Mouse (Mus musculus) limb, embryonic 11.5 days (tissue): ENCODE measurements at regions not wholly inside any gene's neighbourhood (a gene's known extent, or its start where the extent isn't known, plus 50 kb on each side); places are given as distances from the start of the nearest gene placed in this dataset.

Experiments
- ATAC-seq: fragments of 200-750 bp; cut with Nextera tagmentation; 2 replicates; pipeline ENCODE4 v1.8.0; 2017; ENCODE audit warnings: low read depth; ENCODE audit not compliant: insufficient number of reproducible peaks, low FRiP score, low TSS enrichment
- DNase-seq: peaks from one replicate; pipeline ENCODE4 v3.0.0-alpha.2; 2015; ENCODE audit warnings: low spot score
- H3K27ac ChIP-seq: fragments of 300-500 bp; sonication (generic); replicated peaks from 2 replicates; pipeline ENCODE4 v1.5.1; 2014; ENCODE audit warnings: low read depth, mild to moderate bottlenecking, low read length
- H3K27me3 ChIP-seq: fragments of 300-500 bp; sonication (generic); 2 replicates; pipeline ENCODE4 v1.6.1; 2014; ENCODE audit warnings: mild to moderate bottlenecking, low read length, mixed read lengths; ENCODE audit not compliant: control insufficient read depth, insufficient read depth
- H3K36me3 ChIP-seq: fragments of 300-500 bp; sonication (generic); 2 replicates; pipeline ENCODE4 v1.6.1; 2014; ENCODE audit warnings: mild to moderate bottlenecking, low read length, moderate library complexity, mixed read lengths; ENCODE audit not compliant: control insufficient read depth, insufficient read depth
- H3K4me1 ChIP-seq: fragments of 300-500 bp; sonication (generic); 2 replicates; pipeline ENCODE4 v1.6.1; 2014; ENCODE audit warnings: low read length, mixed read lengths; ENCODE audit not compliant: control insufficient read depth, insufficient read depth
- H3K4me2 ChIP-seq: fragments of 300-500 bp; sonication (generic); 2 replicates; pipeline ENCODE4 v1.6.1; 2014; ENCODE audit warnings: low read depth, mild to moderate bottlenecking, moderate library complexity; ENCODE audit not compliant: severe bottlenecking
- H3K4me3 ChIP-seq: fragments of 300-500 bp; sonication (generic); 2 replicates; pipeline ENCODE4 v1.5.1; 2014; ENCODE audit warnings: low read depth, low read length
- H3K9ac ChIP-seq: fragments of 300-500 bp; sonication (generic); 2 replicates; pipeline ENCODE4 v1.6.1; 2014; ENCODE audit warnings: mild to moderate bottlenecking, low read length
- H3K9me3 ChIP-seq: fragments of 300-500 bp; sonication (generic); 2 replicates; pipeline ENCODE4 v1.6.1; 2016; ENCODE audit warnings: low read length; ENCODE audit not compliant: control insufficient read depth
- WGBS: fragments of 180-500 bp; shearing (Covaris S2); extraction: QIAGEN DNeasy Blood & Tissue Kit; methylation state at CpG from one replicate; pipeline ENCODE4 v1.1.7; 2014; 5-methylcytosine and 5-hydroxymethylcytosine counted together

DNA sequence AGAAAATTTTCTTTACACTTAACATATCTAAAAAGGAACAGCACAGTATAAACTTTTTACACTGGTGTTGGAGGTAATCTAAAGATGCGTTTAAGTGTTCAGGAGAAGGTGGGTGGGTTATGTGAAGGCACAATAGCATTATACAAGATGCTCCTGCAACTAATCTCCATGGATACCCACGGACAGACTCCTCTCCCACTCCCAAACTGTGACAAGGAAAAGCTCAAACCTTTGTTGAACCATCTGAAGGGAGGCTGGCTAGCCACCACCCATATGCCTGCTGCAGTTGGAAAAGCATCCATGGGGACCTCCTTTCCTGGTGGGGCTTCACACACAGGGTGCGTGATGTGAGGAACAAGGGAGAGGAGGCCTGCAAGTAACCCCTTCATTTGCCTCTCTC is 141.7 kb upstream of the 4933402D24Rik start:
- H3K4me2 ChIP-seq: no peak overlapping the region
- DNase-seq: no peak
- no peaks in the 10 kb centered on the region for H3K27me3 ChIP-seq
- H3K36me3 ChIP-seq: no peaks in the 10 kb centered on the region
- no peak overlapping the region for H3K27ac ChIP-seq
- WGBS: 88% methylated on average over 3 of the region's 3 CpGs
- no peaks in the 10 kb centered on the region for H3K9me3 ChIP-seq
- ATAC-seq: no peak
- H3K9ac ChIP-seq: no peak overlapping the region
- H3K4me3 ChIP-seq: no peak overlapping the region
- H3K4me1 ChIP-seq: no peaks in the 10 kb centered on the region

DNA sequence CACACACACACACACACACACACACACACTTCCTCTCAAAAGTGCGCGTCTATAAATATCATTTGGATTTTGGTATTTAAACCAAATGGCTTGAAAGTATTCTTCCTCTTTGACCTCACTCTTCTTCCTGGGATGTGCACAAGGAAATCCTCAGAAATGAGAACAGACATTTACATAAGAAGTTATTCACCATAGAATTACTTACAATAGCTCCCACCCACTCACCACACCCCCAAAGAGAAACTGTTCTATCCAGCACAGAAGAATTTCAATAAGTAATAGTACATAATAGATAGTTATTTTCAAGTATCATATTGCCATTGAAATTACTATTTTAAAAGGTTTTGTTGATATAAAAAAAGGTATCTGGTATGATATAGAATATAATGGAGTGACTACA is 140.1 kb upstream of the 4933402D24Rik start:
- H3K9ac ChIP-seq: no peak overlapping the region
- no peak overlapping the region for H3K27ac ChIP-seq
- DNase-seq: no peak
- no peaks in the 10 kb centered on the region for H3K9me3 ChIP-seq
- WGBS: 96% methylated on average over 2 of the region's 2 CpGs
- H3K4me3 ChIP-seq: no peak overlapping the region
- ATAC-seq: no peak
- no peaks in the 10 kb centered on the region for H3K4me1 ChIP-seq
- no peak overlapping the region for H3K4me2 ChIP-seq
- H3K36me3 ChIP-seq: no peaks in the 10 kb centered on the region
- H3K27me3 ChIP-seq: no peaks in the 10 kb centered on the region

- Histone ChIP-seq H3K4me3 (no peak overlapping the region), H3K27me3 (no peaks in the 10 kb centered on the region), H3K4me2 (no peak overlapping the region), H3K9ac (no peak overlapping the region), H3K4me1 (no peaks in the 10 kb centered on the region), H3K36me3 (no peaks in the 10 kb centered on the region), H3K27ac (no peak overlapping the region), H3K9me3 (no peaks in the 10 kb centered on the region)
- 89% methylated on average over 4 of the region's 4 CpGs for WGBS
- no peak for DNase-seq
- no peak for ATAC-seq
Observed at GRCm38 (mm10) chr1:63903620-63904019, 134.6 kb upstream of the 4933402D24Rik start.

- ATAC-seq (no peak), DNase-seq (no peak)
- Histone ChIP-seq H3K27ac (no peak overlapping the region), H3K4me3 (no peak overlapping the region), H3K36me3 (no peaks in the 10 kb centered on the region), H3K9ac (no peak overlapping the region), H3K4me1 (no peaks in the 10 kb centered on the region), H3K4me2 (no peak overlapping the region), H3K9me3 (no peaks in the 10 kb centered on the region), H3K27me3 (no peaks in the 10 kb centered on the region)
- WGBS: 64% methylated on average over 3 of the region's 3 CpGs
Observed at GRCm38 (mm10) chr1:63903201-63903600, 134.1 kb upstream of the 4933402D24Rik start.

- Histone ChIP-seq H3K36me3 (no peaks in the 10 kb centered on the region), H3K4me1 (no peaks in the 10 kb centered on the region), H3K4me3 (no peak overlapping the region), H3K27ac (no peak overlapping the region), H3K9me3 (no peaks in the 10 kb centered on the region), H3K9ac (no peak overlapping the region), H3K4me2 (no peak overlapping the region), H3K27me3 (no peaks in the 10 kb centered on the region)
- DNase-seq: no peak
- WGBS: 85% methylated on average over 1 of the region's 1 CpGs
- no peak for ATAC-seq
Observed at GRCm38 (mm10) chr1:63902391-63902790, 133.3 kb upstream of the 4933402D24Rik start.

- 86% methylated on average over 10 of the region's 10 CpGs for WGBS
- no peak overlapping the region for H3K4me2 ChIP-seq
- ATAC-seq: no peak
- no peak overlapping the region for H3K9ac ChIP-seq
- no peaks in the 10 kb centered on the region for H3K9me3 ChIP-seq
- no peaks in the 10 kb centered on the region for H3K4me1 ChIP-seq
- no peak overlapping the region for H3K27ac ChIP-seq
- no peak for DNase-seq
- H3K27me3 ChIP-seq: no peaks in the 10 kb centered on the region
- no peaks in the 10 kb centered on the region for H3K36me3 ChIP-seq
- H3K4me3 ChIP-seq: no peak overlapping the region
Observed at GRCm38 (mm10) chr1:63899631-63900577, 130.8 kb upstream of the 4933402D24Rik start.

- Histone ChIP-seq H3K4me1 (no peaks in the 10 kb centered on the region), H3K27ac (no peak overlapping the region), H3K36me3 (no peaks in the 10 kb centered on the region), H3K9ac (no peak overlapping the region), H3K9me3 (no peaks in the 10 kb centered on the region), H3K27me3 (no peaks in the 10 kb centered on the region), H3K4me3 (no peak overlapping the region), H3K4me2 (no peak overlapping the region)
- WGBS: 77% methylated on average over 2 of the region's 2 CpGs
- DNase-seq (no peak), ATAC-seq (no peak)
Observed at GRCm38 (mm10) chr1:63898766-63899165, 129.7 kb upstream of the 4933402D24Rik start.

DNA sequence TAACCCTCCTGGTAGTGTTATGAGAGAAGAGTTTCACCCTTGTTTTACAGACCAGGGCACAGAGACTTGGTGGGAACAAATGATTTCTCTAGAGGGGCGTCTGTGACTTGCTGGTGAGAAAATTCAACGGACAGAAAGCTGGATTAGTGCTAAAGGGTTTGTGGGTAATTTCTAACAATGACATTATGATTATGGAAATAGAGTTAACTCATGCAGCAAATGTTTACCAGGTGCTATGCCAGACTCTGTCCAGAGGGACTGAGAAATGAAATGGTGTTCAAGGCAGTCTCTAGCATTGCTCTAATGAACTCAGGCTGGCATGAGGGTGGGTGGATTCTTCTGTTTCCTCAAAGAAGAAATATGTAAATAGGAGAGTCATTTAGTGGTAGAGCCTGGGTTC is 128.5 kb upstream of the 4933402D24Rik start:
- Histone ChIP-seq H3K9me3 (no peaks in the 10 kb centered on the region), H3K9ac (no peak overlapping the region), H3K27ac (no peak overlapping the region), H3K36me3 (no peaks in the 10 kb centered on the region), H3K4me1 (no peaks in the 10 kb centered on the region), H3K27me3 (no peaks in the 10 kb centered on the region), H3K4me3 (no peak overlapping the region), H3K4me2 (no peak overlapping the region)
- ATAC-seq (no peak), DNase-seq (no peak)
- WGBS: 76% methylated on average over 2 of the region's 2 CpGs

DNA sequence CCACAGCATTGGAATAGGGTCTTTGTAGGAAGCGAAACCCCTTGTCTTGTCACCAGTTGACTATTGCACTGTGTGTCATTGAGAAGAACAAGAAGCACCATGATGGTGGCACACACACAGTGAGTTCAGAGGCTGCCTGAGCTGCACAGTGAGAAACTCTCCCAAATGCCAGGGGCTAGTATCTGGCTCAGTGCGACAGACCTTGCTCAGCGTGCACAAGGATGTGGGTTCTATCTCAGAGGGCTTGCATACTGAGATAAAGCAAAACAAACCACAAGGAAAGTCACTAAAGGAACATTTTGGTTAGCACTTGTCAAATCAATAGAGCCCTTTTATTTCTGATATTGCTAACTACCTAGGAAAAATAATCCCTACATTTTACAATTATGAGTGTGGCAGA is 110.5 kb upstream of the 4933402D24Rik start:
- WGBS: 87% methylated on average over 3 of the region's 3 CpGs
- Histone ChIP-seq H3K9ac (no peak overlapping the region), H3K27ac (no peak overlapping the region), H3K4me3 (no peak overlapping the region), H3K9me3 (no peaks in the 10 kb centered on the region), H3K27me3 (no peaks in the 10 kb centered on the region), H3K36me3 (no peaks in the 10 kb centered on the region), H3K4me2 (no peak overlapping the region), H3K4me1 (no peaks in the 10 kb centered on the region)
- no peak for ATAC-seq
- DNase-seq: no peak
